Mouse (Mus musculus): ENCODE measurements around the gene Olfr826.

DNA sequence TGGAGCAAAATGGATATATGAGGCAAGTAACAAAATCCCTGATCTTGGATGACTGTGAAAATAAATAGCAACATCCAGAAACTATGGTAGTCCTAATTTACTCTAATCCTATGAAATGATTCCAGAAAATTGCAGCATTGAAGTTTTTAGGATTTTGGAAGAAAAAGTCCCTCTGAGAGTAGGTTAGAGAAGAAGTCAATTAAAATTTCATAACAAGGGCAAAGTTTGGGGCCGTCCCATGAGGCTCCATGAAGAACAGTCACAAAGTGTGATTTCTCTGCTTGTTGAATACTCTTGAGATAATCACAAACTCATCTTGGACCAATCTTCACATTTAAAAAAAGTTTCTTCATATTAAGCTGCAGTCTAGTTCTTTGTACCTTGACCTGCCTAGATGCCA, 30.3 kb upstream of the Olfr826 start, which contains the start of gene Olfr827:
- TF ChIP-seq CTCF (IDR thresholded peaks at IDR 0.05; ENCODE audit: low read depth, low read length) (no peak), POLR2A (IDR thresholded peaks at IDR 0.05; ENCODE audit: insufficient read depth, low read length) (no peak), EP300 (IDR thresholded peaks at IDR 0.05; ENCODE audit: insufficient read depth, low read depth, low read length) (no peak)

Measured in ES-Bruce4 (cell line).